ENCODE assay signal across 7 mouse cellular contexts in the genomic region with DNA sequence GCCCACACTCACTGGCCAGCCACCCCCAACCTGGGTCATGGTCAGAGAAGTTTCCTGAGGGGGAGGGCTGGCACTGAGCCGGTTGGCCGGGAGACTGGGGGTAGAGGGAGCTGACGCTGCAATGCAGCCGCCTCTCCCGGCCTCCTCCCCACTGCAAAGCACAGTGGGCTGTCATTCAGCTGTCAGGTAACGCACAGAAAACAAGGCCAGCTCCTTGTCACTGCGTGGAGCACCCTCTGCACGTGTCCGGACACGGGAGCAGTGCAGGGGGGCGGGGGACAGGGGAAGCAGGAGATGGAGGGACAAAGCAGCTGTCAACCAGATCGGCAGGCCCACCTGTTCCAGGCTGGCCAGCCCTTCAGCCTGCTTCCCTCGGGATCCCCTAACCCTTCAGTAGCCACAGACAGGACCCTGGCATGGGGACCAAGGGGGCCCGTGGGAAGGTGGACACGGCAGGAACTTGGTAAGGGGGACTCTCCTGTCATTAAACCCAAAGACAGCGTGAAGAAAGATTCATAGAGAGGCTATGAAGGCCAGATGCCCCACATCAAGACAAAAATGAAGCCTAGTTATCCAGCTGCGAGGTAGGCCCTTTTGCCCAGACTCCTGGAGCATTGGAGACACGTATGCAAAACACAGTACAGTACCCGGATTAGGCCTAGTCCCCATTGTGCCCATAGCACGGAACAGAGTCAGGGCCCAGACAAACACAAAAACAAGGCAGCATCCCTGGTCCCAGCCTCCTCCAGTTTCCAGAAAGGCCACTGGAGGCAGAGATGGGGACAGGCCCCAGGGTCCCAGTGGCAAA. TPM values are rescaled to one million over a fixed set of nuclear protein-coding genes. Genes with fewer than 3 reads are reported as not detected.
DNase-seq lines count a peak whose midpoint lies in the region; ATAC-seq lines count a peak whose summit lies in the region.

No protein-coding gene starts in this region.

- no peak for DNase-seq in lung, postnatal 36 days
- DNase-seq in cerebellum, adult 8-10 months = peak; percentile 49
- DNase-seq in limb, embryonic 11.5 days (ENCODE audit: low spot score) = no peak
- peak; percentile 67 for DNase-seq in right cerebral cortex, postnatal 14 days
- no peak for DNase-seq in ovary, postnatal 14 days (ENCODE audit: low spot score)

- no peak overlapping the region for H3K9ac ChIP-seq in lung, embryonic 15.5 days
- peak overlapping the region; percentile 12; the same call in 1 of the 2 replicates for H3K9ac ChIP-seq in heart, embryonic 15.5 days
- no peak overlapping the region for H3K9ac ChIP-seq in limb, embryonic 11.5 days (ENCODE audit: low read length)

- no peak overlapping the region for H3K4me3 ChIP-seq in lung, embryonic 15.5 days
- H3K4me3 ChIP-seq in heart, embryonic 15.5 days = 0 out of 2 replicates have a peak overlapping the region, but pooled peaks have one; percentile 56
- H3K4me3 ChIP-seq in limb, embryonic 11.5 days (ENCODE audit: low read depth, low read length) = no peak overlapping the region

- no peaks in the 10 kb centered on the region for H3K9me3 ChIP-seq in lung, embryonic 15.5 days
- no peaks in the 10 kb centered on the region for H3K9me3 ChIP-seq in heart, embryonic 15.5 days (replicated peaks)
- no peaks in the 10 kb centered on the region for H3K9me3 ChIP-seq in limb, embryonic 11.5 days (ENCODE audit: control insufficient read depth, low read length)

- peaks cover 31% of the 10 kb centered on the region for H3K4me1 ChIP-seq in lung, embryonic 15.5 days
- peaks cover 30% of the 10 kb centered on the region for H3K4me1 ChIP-seq in heart, embryonic 15.5 days (replicated peaks)
- H3K4me1 ChIP-seq in limb, embryonic 11.5 days (ENCODE audit: control insufficient read depth, insufficient read depth, low read length) = peaks cover 17% of the 10 kb centered on the region

- no peaks in the 10 kb centered on the region for H3K27me3 ChIP-seq in lung, embryonic 15.5 days
- H3K27me3 ChIP-seq in heart, embryonic 15.5 days = no peaks in the 10 kb centered on the region
- no peaks in the 10 kb centered on the region for H3K27me3 ChIP-seq in limb, embryonic 11.5 days (ENCODE audit: control insufficient read depth, insufficient read depth, low read length)

- no peak overlapping the region for H3K4me2 ChIP-seq in lung, embryonic 15.5 days
- peak overlapping the region; percentile 84 for H3K4me2 ChIP-seq in heart, embryonic 15.5 days
- peak overlapping the region; percentile 96; the same call in 1 of the 2 replicates for H3K4me2 ChIP-seq in limb, embryonic 11.5 days (ENCODE audit: low read depth, severe bottlenecking)

- 46% methylated on average over 20 of the region's 20 CpGs for WGBS in lung, embryonic 15.5 days
- WGBS in heart, embryonic 15.5 days = 40% methylated on average over 20 of the region's 20 CpGs
- WGBS in limb, embryonic 11.5 days = 69% methylated on average over 20 of the region's 20 CpGs

- peak overlapping the region; percentile 8; the same call in 1 of the 2 replicates for H3K27ac ChIP-seq in lung, embryonic 15.5 days
- H3K27ac ChIP-seq in heart, embryonic 15.5 days = peak overlapping the region; percentile 23
- H3K27ac ChIP-seq in limb, embryonic 11.5 days (replicated peaks; ENCODE audit: low read depth, low read length) = no peak overlapping the region

- peak; percentile 12; the same call in 1 of the 2 replicates for ATAC-seq in lung, embryonic 15.5 days (ENCODE audit: borderline replicate concordance, extremely low read depth, low FRiP score, low TSS enrichment)
- peak; percentile 48 for ATAC-seq in heart, embryonic 15.5 days (replicated peaks; ENCODE audit: insufficient number of reproducible peaks, insufficient read depth, low FRiP score, low read depth)
- no peak for ATAC-seq in limb, embryonic 11.5 days (ENCODE audit: insufficient number of reproducible peaks, low FRiP score, low TSS enrichment, low read depth)

- peaks cover 32% of the 10 kb centered on the region for H3K36me3 ChIP-seq in lung, embryonic 15.5 days
- peaks cover 18% of the 10 kb centered on the region; the same call in 1 of the 2 replicates for H3K36me3 ChIP-seq in heart, embryonic 15.5 days
- peaks cover 9% of the 10 kb centered on the region; the same call in 1 of the 2 replicates for H3K36me3 ChIP-seq in limb, embryonic 11.5 days (ENCODE audit: control insufficient read depth, insufficient read depth, low read length)

RNA-seq across cellular contexts. Expression of a gene that starts 30.2 kb away (rescaled TPM):
- polyA plus RNA-seq in lung, embryonic 15.5 days (2015; fragmentation: Nextera tagmentation; extraction: Ambion mirVana) = 3.6 and 4.6 TPM in 2 replicates
- polyA plus RNA-seq in heart, embryonic 15.5 days (2015; fragmentation: Nextera tagmentation; extraction: Ambion mirVana) = 2.5 and 4.9 TPM in 2 replicates
- 2.6 and 4.1 TPM in 2 replicates for polyA plus RNA-seq in limb, embryonic 11.5 days (2014; fragmentation: Nextera tagmentation; extraction: Ambion mirVana)

RNA-seq across cellular contexts. Expression of a gene that starts 38.5 kb away (rescaled TPM):
- polyA plus RNA-seq in lung, embryonic 15.5 days (2015; fragmentation: Nextera tagmentation; extraction: Ambion mirVana) = 10.8 TPM in 2 replicates
- polyA plus RNA-seq in heart, embryonic 15.5 days (2015; fragmentation: Nextera tagmentation; extraction: Ambion mirVana) = 4.1 and 6.6 TPM in 2 replicates
- polyA plus RNA-seq in limb, embryonic 11.5 days (2014; fragmentation: Nextera tagmentation; extraction: Ambion mirVana) = 12.6 and 13.6 TPM in 2 replicates

Comparison
In these comparisons a context has a peak if more than half of its experiments do, and no peak if none do; other contexts are left out.
1. DNase-seq: peak in cerebellum, adult 8-10 months (single experiment) and right cerebral cortex, postnatal 14 days (single experiment); none in lung, postnatal 36 days (single experiment), limb, embryonic 11.5 days (single experiment) and ovary, postnatal 14 days (single experiment).